Mouse (Mus musculus) MEL (cell line): Measurements from ENCODE around the gene Zbtb38. TPM values are rescaled to one million over a fixed set of nuclear protein-coding genes. Genes with fewer than 3 reads are reported as not detected.

ENCODE experiments used
- DNase-seq: peaks from one replicate; pipeline ENCODE4 v3.0.0; 2011; ENCODE audit warnings: low read depth, low spot score
- H3K27ac ChIP-seq: 2 replicates; pipeline ENCODE4 v1.5.1; 2012; ENCODE audit warnings: low read depth, mild to moderate bottlenecking, control low read depth, low read length, moderate library complexity; ENCODE audit not compliant: control insufficient read depth
- H3K27me3 ChIP-seq, 2 experiments: fragments of 150-350 bp in 1 of 2; sonication (generic) in 1 of 2; 2 replicates each; pipeline ENCODE4 v1.6.1; 2012; ENCODE audit warnings: low read length in 2 of 2, mild to moderate bottlenecking in 2 of 2, improper control_type of control experiment in 1 of 2, moderate library complexity in 1 of 2; ENCODE audit not compliant: insufficient read depth in 2 of 2, control insufficient read depth in 1 of 2
- H3K36me3 ChIP-seq, 2 experiments: 2 replicates each; pipeline ENCODE4 v1.6.1; 2012 to 2014; ENCODE audit warnings: low read length in 2 of 2, improper control_type of control experiment in 1 of 2, inconsistent platforms in 1 of 2, mild to moderate bottlenecking in 1 of 2; ENCODE audit not compliant: insufficient read depth in 2 of 2, control insufficient read depth in 1 of 2
- H3K4me1 ChIP-seq, 2 experiments: fragments of 150-350 bp in 1 of 2; sonication (generic) in 1 of 2; 2 replicates each; pipeline ENCODE4 v1.6.1; 2012; ENCODE audit warnings: low read length in 2 of 2, improper control_type of control experiment in 1 of 2, mild to moderate bottlenecking in 1 of 2; ENCODE audit not compliant: insufficient read depth in 2 of 2, control insufficient read depth in 1 of 2
- H3K4me3 ChIP-seq, 2 experiments: fragments of 150-350 bp in 1 of 2; sonication (generic) in 1 of 2; 2 replicates each; pipeline ENCODE4 v1.5.1; 2012; ENCODE audit warnings: low read depth in 2 of 2, low read length in 2 of 2, mild to moderate bottlenecking in 2 of 2, moderate library complexity in 2 of 2, control low read depth in 1 of 2, improper control_type of control experiment in 1 of 2; ENCODE audit not compliant: control insufficient read depth in 1 of 2, insufficient read depth in 1 of 2
- H3K79me2 ChIP-seq: 2 replicates; pipeline ENCODE4 v1.6.1; 2012; ENCODE audit warnings: mild to moderate bottlenecking, low read length, moderate library complexity; ENCODE audit not compliant: control insufficient read depth, poor library complexity, insufficient read depth
- H3K9ac ChIP-seq: 2 replicates; pipeline ENCODE4 v1.6.1; 2012; ENCODE audit warnings: low read depth, mild to moderate bottlenecking, control low read depth, low read length, moderate library complexity; ENCODE audit not compliant: control insufficient read depth, poor library complexity, severe bottlenecking
- H3K9me3 ChIP-seq: fragments of 150-350 bp; sonication (generic); replicated peaks from 2 replicates; pipeline ENCODE4 v1.6.1; 2012; ENCODE audit warnings: mild to moderate bottlenecking, low read length, improper control_type of control experiment, moderate library complexity; ENCODE audit not compliant: insufficient read depth
- CHD2 ChIP-seq: IDR thresholded peaks from 2 replicates; pipeline ENCODE4 v1.6.1; 2011; ENCODE audit warnings: low read length, improper control_type of control experiment
- CTCF ChIP-seq, 3 experiments: IDR thresholded peaks in 2 of 3; conservative IDR thresholded peaks in 1 of 3; 2 replicates each; pipeline ENCODE4 v1.5.1; 2011 to 2012; ENCODE audit warnings: low read length in 3 of 3, low read depth in 2 of 3, mild to moderate bottlenecking in 2 of 3, improper control_type of control experiment in 1 of 3, inconsistent platforms in 1 of 3, mixed read lengths in 1 of 3, moderate library complexity in 1 of 3; ENCODE audit not compliant: control insufficient read depth in 1 of 3, insufficient read depth in 1 of 3, poor library complexity in 1 of 3, severe bottlenecking in 1 of 3
- E2F4 ChIP-seq: IDR thresholded peaks from 2 replicates; pipeline ENCODE4 v1.6.1; 2011; ENCODE audit warnings: low read depth, low read length, improper control_type of control experiment, borderline replicate concordance
- ELF1 ChIP-seq: IDR thresholded peaks from 2 replicates; pipeline ENCODE4 v1.6.1; 2014; ENCODE audit warnings: low read depth, mild to moderate bottlenecking, inconsistent platforms, low read length, improper control_type of control experiment, moderate library complexity
- EP300 ChIP-seq, 2 experiments: IDR thresholded peaks; 2 replicates each; pipeline ENCODE4 v1.6.1; 2011; ENCODE audit warnings: improper control_type of control experiment in 2 of 2, low read length in 2 of 2, low read depth in 1 of 2, mild to moderate bottlenecking in 1 of 2
- JUND ChIP-seq: IDR thresholded peaks from 2 replicates; pipeline ENCODE4 v1.6.1; 2011; ENCODE audit warnings: low read depth, mild to moderate bottlenecking, improper control_type of control experiment, low read length
- MAFK ChIP-seq: IDR thresholded peaks from 2 replicates; pipeline ENCODE4 v1.6.1; 2011; ENCODE audit warnings: low read depth, mild to moderate bottlenecking, low read length, improper control_type of control experiment, borderline replicate concordance
- MYB ChIP-seq: IDR thresholded peaks from 2 replicates; pipeline ENCODE4 v1.6.1; 2011; ENCODE audit warnings: mild to moderate bottlenecking, low read depth, low read length, improper control_type of control experiment
- NRF1 ChIP-seq: IDR thresholded peaks from 2 replicates; pipeline ENCODE4 v1.6.1; 2014; ENCODE audit warnings: low read depth, mild to moderate bottlenecking, inconsistent platforms, low read length, improper control_type of control experiment, moderate library complexity; ENCODE audit not compliant: poor library complexity, insufficient read depth, severe bottlenecking
- POLR2AphosphoS2 ChIP-seq: IDR thresholded peaks from 2 replicates; pipeline ENCODE4 v1.6.1; 2011; ENCODE audit warnings: low read length, improper control_type of control experiment
- RAD21 ChIP-seq: IDR thresholded peaks from 2 replicates; pipeline ENCODE4 v1.6.1; 2011; ENCODE audit warnings: mild to moderate bottlenecking, low read depth, low read length, improper control_type of control experiment
- RCOR1 ChIP-seq: IDR thresholded peaks from 2 replicates; pipeline ENCODE4 v1.6.1; 2012; ENCODE audit warnings: low read depth, mild to moderate bottlenecking, inconsistent platforms, low read length, improper control_type of control experiment
- SIN3A ChIP-seq: IDR thresholded peaks from 2 replicates; pipeline ENCODE4 v1.6.1; 2012; ENCODE audit warnings: low read length, improper control_type of control experiment, inconsistent platforms
- TAL1 ChIP-seq: IDR thresholded peaks from 2 replicates; pipeline ENCODE4 v1.6.1; 2012; ENCODE audit warnings: mild to moderate bottlenecking, inconsistent platforms, low read length, moderate library complexity, mixed read lengths
- TCF12 ChIP-seq: IDR thresholded peaks from 2 replicates; pipeline ENCODE4 v1.6.1; 2014; ENCODE audit warnings: low read depth, mild to moderate bottlenecking, inconsistent platforms, low read length, improper control_type of control experiment, moderate library complexity
- UBTF ChIP-seq: IDR thresholded peaks from 2 replicates; pipeline ENCODE4 v1.6.1; 2012; ENCODE audit warnings: low read depth, mild to moderate bottlenecking, inconsistent platforms, low read length, improper control_type of control experiment, moderate library complexity, borderline replicate concordance; ENCODE audit not compliant: insufficient read depth
- USF2 ChIP-seq, 2 experiments: IDR thresholded peaks; 2 replicates each; pipeline ENCODE4 v1.6.1; 2011 to 2012; ENCODE audit warnings: improper control_type of control experiment in 2 of 2, low read length in 2 of 2, borderline replicate concordance in 1 of 2, inconsistent platforms in 1 of 2, low read depth in 1 of 2, mild to moderate bottlenecking in 1 of 2; ENCODE audit not compliant: insufficient read depth in 1 of 2
- ZKSCAN1 ChIP-seq: IDR thresholded peaks from 2 replicates; pipeline ENCODE4 v1.6.1; 2012; ENCODE audit warnings: low read depth, mild to moderate bottlenecking, inconsistent platforms, low read length, improper control_type of control experiment, moderate library complexity
- ZMIZ1 ChIP-seq: IDR thresholded peaks from 2 replicates; pipeline ENCODE4 v1.6.1; 2012; ENCODE audit warnings: low read depth, mild to moderate bottlenecking, inconsistent platforms, low read length, improper control_type of control experiment, moderate library complexity
- ZNF384 ChIP-seq: IDR thresholded peaks from 2 replicates; pipeline ENCODE4 v1.6.1; 2012; ENCODE audit warnings: low read depth, mild to moderate bottlenecking, inconsistent platforms, low read length, improper control_type of control experiment
- polyA plus RNA-seq, 2 experiments: library from polyadenylated mRNA; stranded (reverse) in 1 of 2; unstranded in 1 of 2; fragments of >175 nt in 1 of 2; fragments of >200 nt in 1 of 2; gene quantifications; 2 replicates each; pipeline versions ENCODE4 v1.2.1 to v1.2.4; 2012; ENCODE audit warnings: low replicate concordance in 2 of 2, low read depth in 1 of 2; ENCODE audit not compliant: insufficient read length in 2 of 2, insufficient read depth in 1 of 2, missing spikeins in 1 of 2
- total RNA-seq: library from RNA; depleted of rRNA; stranded (reverse); fragments of 300-350 nt; gene quantifications from 2 replicates; pipeline ENCODE4 v1.2.3, GENCODE M21; 2012

The Zbtb38 gene
- total and polyA plus RNA-seq, 3 experiments: 10.9 to 65.0 (median 12.2) TPM

DNA sequence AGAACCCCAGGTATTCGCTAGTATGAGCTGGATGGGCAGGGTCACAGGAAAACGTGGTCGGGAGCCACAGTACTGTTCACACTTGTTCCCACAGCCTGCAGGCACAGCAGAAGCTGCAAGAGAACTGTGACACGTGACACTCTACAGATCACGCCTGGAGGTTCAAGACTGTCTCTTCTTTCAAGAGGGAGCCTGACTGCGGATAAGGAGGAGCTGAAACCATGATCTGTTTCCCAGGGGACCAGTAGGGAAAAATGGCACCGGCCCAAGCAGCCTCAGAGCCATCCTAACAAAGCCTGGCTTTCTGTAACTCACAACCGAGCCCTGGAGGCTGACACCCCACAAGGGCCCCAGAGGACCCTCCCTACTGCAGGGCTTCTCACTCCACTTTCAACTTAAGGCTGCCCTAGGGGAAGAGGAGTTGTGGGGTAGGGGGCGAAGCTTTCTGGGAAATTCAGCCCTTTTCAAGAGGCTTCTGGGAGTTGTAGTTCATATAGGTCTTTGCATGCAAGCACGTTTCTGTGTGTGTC lies 42.8 kb upstream of the Zbtb38 start (continued):
- peak; percentile 15; the same call in 1 of the 2 replicates for TF ChIP-seq SIN3A
- TF ChIP-seq ZNF384: no peak

DNA sequence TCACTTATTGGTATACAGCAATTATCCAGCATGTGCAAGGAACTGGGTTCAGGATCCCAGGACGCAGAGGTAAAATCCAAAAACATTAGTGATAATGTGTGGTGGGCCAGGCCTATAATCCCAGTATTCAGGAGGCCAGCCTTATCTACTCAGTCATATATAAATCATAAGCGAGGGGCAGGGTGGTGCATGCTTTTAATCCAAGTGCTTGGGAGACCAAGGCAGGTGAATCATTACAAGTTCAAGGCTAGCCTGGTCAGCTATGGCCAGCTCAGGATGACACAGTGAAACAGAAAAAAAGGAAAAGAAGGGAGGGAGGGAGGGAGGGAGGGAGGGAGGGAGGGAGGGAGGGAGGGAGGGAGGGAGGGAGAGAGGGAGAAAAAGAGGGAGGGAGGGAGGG lies 42.0 kb upstream of the Zbtb38 start:
- H3K4me3 ChIP-seq: no peak overlapping the region
- H3K79me2 ChIP-seq: no peaks in the 10 kb centered on the region
- H3K9ac ChIP-seq: no peak overlapping the region
- no peak for DNase-seq
- no peaks in the 10 kb centered on the region for H3K9me3 ChIP-seq
- no peaks in the 10 kb centered on the region for H3K27me3 ChIP-seq
- no peak for TF ChIP-seq ZMIZ1
- no peak for TF ChIP-seq EP300 (IDR thresholded peaks at IDR 0.05; ENCODE audit: low read depth in 1 of 2, low read length in 2 of 2)
- no peak for TF ChIP-seq CTCF (IDR thresholded peaks at IDR 0.05 in 2 of 3, conservative IDR thresholded peaks at IDR 0.05 in 1 of 3; ENCODE audit: control insufficient read depth in 1 of 3, insufficient read depth in 1 of 3, low read depth in 2 of 3, low read length in 3 of 3, poor library complexity in 1 of 3, severe bottlenecking in 1 of 3)
- no peak for TF ChIP-seq RAD21
- TF ChIP-seq TCF12: no peak
- no peak for TF ChIP-seq USF2 (IDR thresholded peaks at IDR 0.05; ENCODE audit: borderline replicate concordance in 1 of 2, insufficient read depth in 1 of 2, low read depth in 1 of 2, low read length in 2 of 2)
- no peak for TF ChIP-seq TAL1
- TF ChIP-seq E2F4: no peak
- TF ChIP-seq UBTF: no peak
- no peak for TF ChIP-seq MYB
- no peak for TF ChIP-seq CHD2
- TF ChIP-seq RCOR1: no peak
- no peak for TF ChIP-seq NRF1
- no peak for TF ChIP-seq JUND
- no peak for TF ChIP-seq POLR2AphosphoS2
- TF ChIP-seq ELF1: no peak
- TF ChIP-seq ZKSCAN1: no peak
- TF ChIP-seq MAFK: no peak
- TF ChIP-seq, all 39 proteins: peak for 0
- no peak overlapping the region for H3K27ac ChIP-seq
- H3K36me3 ChIP-seq: peaks cover 0 to 10% of the 10 kb centered on the region in 2 experiments; a peak in 2 of 4 replicates
- peaks cover 0 to 10% of the 10 kb centered on the region in 2 experiments for H3K4me1 ChIP-seq
